Mouse (Mus musculus): Measurements from ENCODE around the gene Fez1.

Gene Fez1

DNA sequence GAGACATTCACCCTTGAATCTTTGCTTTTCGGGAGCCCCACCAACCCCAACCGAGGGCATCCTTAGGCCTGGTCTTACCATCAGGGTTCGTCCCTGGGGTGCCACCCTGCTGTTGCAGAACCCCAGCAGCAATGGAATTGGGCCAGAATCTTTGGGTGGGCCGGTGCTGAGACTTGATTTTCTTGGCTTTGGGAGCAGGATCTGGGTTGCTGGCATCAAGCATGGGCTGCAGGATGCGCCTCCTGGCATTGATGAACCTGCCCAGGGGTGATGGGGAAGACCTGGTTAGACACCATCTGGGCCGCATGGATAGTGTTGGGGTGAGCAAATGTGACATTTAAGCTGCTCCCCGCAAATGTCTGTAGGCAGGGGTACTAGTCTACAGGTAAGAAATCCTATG lies 72.6 kb downstream of the Fez1 start:
- DNase-seq (ENCODE audit: low spot score in 2 of 2) = no peak

DNA sequence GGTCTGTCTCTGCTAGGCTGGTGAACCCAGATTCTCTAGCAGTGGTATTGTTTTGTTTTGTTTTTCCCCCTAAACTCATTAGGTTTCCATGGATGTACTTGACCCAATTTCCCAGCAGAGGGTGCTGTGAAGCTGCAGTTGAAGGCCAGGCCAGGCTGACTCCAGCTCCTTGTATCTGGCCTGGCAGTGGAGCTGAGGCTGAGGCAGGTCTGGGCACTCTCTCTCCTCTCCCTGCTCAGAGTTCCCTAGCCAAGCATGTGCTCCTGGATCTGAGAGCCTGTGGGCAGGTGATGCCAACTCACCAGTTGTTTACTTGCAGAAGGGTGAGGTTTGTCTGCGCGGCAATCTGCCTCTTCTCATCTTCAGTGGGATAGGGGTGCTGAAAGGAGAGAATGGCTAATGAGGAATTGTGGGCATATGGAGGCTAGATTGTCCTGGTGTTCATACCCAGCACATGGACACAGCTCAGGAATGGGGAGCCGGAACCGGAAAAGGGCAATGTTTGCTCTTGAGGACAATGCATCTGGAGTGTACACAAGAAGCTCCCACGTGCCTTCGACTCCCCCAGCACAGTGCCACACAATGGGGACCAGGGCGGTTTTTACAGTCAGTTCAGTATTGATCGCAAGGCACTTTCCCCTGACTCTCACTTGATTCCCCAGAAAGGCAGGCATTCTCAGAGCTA lies 73.5 kb downstream of the Fez1 start:
- peak; percentile 70 to 85 for DNase-seq (ENCODE audit: low spot score in 2 of 2)

DNA sequence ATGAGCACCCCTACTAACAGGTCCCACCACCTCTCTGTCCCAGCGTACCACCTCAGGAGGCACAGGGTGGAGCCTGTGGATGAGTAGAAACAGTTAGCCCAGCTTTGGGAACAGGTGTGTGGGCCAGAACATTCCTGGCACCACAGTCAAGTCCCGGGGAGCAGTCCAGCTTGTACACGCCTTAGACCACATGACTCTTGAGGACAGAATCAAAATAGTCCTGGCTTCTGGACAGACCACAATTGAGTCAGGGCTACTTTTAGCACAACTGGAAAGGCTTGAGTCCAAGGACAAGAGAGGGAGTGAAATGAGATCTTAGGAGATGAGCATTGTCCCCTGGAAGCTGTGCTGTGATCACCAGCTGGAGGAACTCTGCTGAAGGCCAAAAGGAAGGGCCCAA lies 76.9 kb downstream of the Fez1 start:
- no peak for DNase-seq (ENCODE audit: low spot score in 2 of 2)

DNA sequence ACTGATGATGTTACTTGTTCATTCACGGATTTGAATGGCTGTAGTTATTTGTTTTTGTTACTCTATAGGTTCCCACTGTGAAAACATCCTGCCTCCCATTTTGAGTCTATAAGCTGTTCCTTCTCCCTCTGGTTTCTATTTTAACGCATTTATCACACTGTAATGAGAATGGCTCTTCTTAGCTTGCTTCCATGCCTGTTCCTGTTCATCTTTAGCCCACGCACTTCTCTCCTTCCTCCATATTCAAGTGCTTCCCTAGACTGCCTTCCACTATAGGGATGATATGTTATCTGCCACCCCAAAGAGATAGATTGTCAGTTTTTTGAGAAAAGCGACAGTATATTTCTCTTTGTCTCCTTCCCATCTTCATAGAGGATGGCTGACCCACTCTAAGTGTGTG lies 78.8 kb downstream of the Fez1 start:
- no peak for DNase-seq (ENCODE audit: low spot score in 2 of 2)

DNA sequence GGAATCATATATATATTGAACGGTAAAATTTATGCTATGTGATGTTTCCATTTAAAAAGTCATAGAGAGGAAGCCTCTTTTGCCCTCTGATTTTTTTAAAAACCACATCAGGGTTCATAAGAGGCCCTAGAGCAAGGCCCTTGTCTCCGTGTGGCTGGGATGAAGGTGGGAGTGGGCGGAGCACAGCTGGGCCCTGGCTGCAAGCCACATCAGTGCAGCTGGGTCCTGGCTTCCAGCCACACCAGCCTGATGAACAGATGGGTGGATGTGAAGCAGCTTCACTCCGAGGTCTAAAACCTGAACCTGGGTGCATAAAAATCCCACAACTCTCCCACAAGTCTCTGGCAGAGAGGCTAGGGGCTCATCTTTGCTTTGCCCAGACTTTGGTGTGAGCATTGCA lies 83.8 kb downstream of the Fez1 start:
- no peak for DNase-seq (ENCODE audit: low spot score in 2 of 2)

DNA sequence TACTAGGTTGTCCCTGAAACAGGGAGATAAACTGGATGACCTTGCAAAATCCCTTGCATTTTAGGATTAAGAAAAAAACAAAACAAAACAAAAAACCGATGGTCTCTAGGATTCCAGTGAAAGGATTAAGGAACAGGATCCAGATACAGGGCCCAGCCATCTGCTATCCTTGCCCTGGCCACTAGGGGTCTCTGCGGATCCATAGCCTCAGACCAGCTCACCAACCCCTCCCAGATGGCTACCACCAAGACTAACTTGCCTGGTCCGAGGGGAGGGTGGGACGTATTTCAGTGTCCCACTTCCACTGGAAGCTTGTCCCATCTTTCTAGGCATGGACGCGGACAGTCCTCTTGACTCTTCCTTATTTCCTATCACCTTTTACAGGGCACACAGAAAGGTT lies 94.7 kb downstream of the Fez1 start:
- peak; percentile 82 to 92 for DNase-seq (ENCODE audit: low spot score in 2 of 2)

DNA sequence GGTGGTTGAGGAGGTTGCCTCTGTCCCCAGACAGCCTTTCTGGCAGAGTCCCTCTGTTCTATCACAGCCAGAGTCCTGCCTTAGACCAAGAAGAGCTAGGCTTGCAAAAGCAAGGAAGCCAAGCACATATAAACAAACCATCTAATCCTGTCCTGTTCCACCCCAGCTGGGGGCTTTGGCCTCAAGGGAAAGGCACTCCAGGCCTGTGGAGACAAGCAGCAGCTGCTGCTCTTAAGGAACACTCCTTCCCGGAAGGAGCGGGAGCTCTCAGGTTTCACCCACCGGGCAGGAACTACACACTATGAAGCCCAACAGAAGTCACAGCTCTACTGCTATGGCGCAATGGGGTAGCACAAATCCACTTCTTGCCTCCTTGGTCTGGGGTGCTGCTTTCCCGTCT lies 95.3 kb downstream of the Fez1 start:
- DNase-seq (ENCODE audit: low spot score in 2 of 2) = no peak

DNA sequence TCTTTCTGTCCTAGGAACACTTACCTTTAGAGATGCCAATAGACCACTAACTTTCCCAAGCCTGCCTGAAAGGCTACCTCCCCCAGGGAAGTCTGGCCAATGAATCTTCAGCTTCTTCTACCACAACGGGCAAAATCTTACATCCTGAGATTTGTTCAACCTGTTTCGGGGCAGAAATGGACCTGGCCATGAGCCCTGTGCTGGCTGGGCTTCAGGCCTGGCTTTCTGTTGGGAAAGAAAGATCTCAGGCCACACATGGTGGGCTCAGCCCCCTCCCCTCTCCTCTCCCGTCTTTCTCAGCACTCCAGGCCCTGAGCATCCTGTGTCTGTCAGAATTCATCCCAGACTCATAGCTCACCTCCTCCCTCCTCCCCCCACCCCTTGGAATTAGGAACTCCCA lies 96.9 kb downstream of the Fez1 start:
- DNase-seq (ENCODE audit: low spot score in 2 of 2) = no peak

DNA sequence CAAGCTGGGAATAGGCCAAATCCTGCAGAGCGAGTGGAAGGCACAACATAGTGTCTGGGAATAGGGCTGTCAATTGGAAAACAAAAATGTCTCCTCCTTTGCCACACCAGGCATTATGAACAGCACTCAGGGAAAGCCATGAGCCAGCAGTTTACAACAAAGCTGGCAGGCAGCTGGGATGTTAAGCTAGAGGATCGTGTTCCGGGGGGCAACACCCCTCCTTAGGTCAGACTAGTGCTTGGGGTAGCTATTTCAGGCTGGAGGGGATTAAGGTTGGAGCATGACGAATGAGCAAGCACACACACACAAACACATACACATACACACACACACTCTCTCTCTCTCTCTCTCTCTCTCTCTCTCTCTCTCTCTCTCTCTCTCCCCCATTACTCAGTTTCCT lies 97.8 kb downstream of the Fez1 start:
- DNase-seq (ENCODE audit: low spot score in 2 of 2) = no peak

DNA sequence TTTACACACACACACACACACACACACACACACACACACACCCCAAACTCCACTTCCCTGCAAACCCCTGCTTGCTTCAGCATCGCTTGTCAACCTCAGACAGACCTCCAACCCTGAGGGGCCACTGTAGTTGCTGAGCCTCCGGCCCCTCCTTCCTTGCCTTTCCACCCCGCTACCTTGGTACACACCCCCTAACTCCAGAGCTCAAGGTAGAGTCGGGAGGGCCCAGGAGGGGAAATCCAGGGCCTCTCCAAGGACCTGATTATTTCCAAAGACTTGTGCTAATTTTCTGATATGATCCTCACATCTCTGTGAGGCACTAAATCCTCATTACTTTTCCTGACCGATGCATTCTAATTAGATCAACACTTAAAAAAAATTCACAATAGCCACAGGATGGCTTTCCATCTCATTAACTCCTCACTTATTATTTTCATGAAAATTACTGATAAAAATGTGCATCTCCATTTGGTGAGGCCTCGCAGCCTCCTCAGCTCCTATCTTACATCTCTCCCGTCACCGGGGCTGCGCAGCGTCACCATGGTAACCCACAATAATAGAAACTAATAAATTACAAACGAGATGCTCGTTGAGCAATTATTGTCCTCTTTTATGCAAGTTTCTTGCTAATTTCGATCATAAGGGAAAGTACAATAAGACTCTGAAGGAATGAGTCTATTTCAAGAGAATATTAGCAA lies 100.2 kb downstream of the Fez1 start:
- DNase-seq (ENCODE audit: low spot score in 2 of 2) = no peak

DNA sequence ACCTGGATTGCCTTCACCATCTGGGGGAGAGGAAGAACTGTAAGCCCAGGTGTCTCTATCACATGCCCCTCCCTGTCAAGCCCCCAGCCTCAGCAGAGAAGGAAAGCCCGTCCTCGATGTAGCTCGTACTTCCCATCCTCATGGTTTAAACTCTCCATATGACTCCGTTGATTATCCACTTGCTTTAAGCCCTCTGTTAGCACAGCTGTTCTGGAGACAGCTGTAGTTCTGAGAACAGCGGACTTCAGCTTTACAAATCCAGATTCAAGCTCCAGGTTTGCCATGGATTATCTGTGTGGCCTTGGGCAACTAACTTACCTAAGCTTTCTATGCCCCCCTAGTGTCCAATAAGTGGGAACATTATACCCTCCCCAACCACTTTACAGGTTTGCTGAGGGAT lies 102.1 kb downstream of the Fez1 start:
- DNase-seq (ENCODE audit: low spot score in 2 of 2) = no peak
